Mouse (Mus musculus) hindbrain, embryonic 14.5 days (tissue): ENCODE results near the gene Snd1. TPM values are rescaled to one million over a fixed set of nuclear protein-coding genes. Genes with fewer than 3 reads are reported as not detected.

Experiments
- ATAC-seq: fragments of 200-750 bp; cut with Nextera tagmentation; 2 replicates; pipeline ENCODE4 v1.8.0; 2017; ENCODE audit warnings: moderate number of reproducible peaks, mild to moderate bottlenecking, moderate TSS enrichment, moderate library complexity; ENCODE audit not compliant: low FRiP score
- DNase-seq: peaks from one replicate; pipeline ENCODE4 v3.0.0-alpha.2; 2015; ENCODE audit warnings: low spot score
- H3K27ac ChIP-seq: fragments of 300-500 bp; sonication (generic); 2 replicates; pipeline ENCODE4 v1.5.1; 2014; ENCODE audit warnings: mild to moderate bottlenecking, moderate library complexity
- H3K27me3 ChIP-seq: fragments of 300-500 bp; sonication (generic); 2 replicates; pipeline ENCODE4 v1.6.1; 2014; ENCODE audit warnings: mild to moderate bottlenecking, low read length, mixed read lengths; ENCODE audit not compliant: control insufficient read depth, insufficient read depth
- H3K36me3 ChIP-seq: fragments of 300-500 bp; sonication (generic); replicated peaks from 2 replicates; pipeline ENCODE4 v1.6.1; 2014; ENCODE audit not compliant: control insufficient read depth, insufficient read depth
- H3K4me1 ChIP-seq: fragments of 300-500 bp; sonication (generic); replicated peaks from 2 replicates; pipeline ENCODE4 v1.6.1; 2014; ENCODE audit warnings: antibody characterized with exemption, low read length, mixed read lengths; ENCODE audit not compliant: control insufficient read depth, insufficient read depth
- H3K4me2 ChIP-seq: fragments of 300-500 bp; sonication (generic); replicated peaks from 2 replicates; pipeline ENCODE4 v1.6.1; 2014; ENCODE audit warnings: mild to moderate bottlenecking, moderate library complexity
- H3K4me3 ChIP-seq: fragments of 300-500 bp; sonication (generic); replicated peaks from 2 replicates; pipeline ENCODE4 v1.5.1; 2014; ENCODE audit warnings: mild to moderate bottlenecking, low read length
- H3K9ac ChIP-seq: fragments of 300-500 bp; sonication (generic); 2 replicates; pipeline ENCODE4 v1.6.1; 2014
- H3K9me3 ChIP-seq: fragments of 300-500 bp; sonication (generic); 2 replicates; pipeline ENCODE4 v1.6.1; 2016; ENCODE audit warnings: low read length; ENCODE audit not compliant: control insufficient read depth
- WGBS: fragments of 180-500 bp; shearing (Covaris S2); extraction: QIAGEN DNeasy Blood & Tissue Kit; methylation state at CpG from one replicate; pipeline ENCODE4 v1.1.7; 2014; 5-methylcytosine and 5-hydroxymethylcytosine counted together
- polyA plus RNA-seq: library from polyadenylated mRNA; unstranded; fragments of >200 nt; fragmentation: Nextera tagmentation; extraction: Ambion mirVana; gene quantifications from 2 replicates; pipeline ENCODE4 v1.2.1, GENCODE M21; 2014

The Snd1 gene
- polyA plus RNA-seq, 1 experiment from 2014 or later, result 79.1 TPM

DNA sequence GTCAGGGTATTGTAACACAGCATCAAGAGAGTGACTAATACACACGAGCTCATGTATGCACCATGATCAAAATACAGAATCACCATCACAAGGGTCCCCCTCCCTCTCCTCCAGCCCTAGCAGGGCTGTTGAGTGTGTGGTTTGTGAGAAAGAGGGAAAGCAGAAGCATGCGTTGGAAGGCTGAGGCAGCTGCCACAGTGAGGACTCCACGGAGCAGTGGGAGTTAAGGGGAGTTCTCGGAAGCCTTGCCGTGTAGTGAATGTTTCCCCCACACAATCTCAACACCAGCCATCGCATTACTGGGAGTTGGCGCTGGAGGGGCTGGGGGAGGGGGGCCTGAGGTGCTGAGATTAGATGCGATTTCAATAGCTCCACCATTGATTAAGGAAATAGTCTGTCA, 490.3 kb downstream of the Snd1 start:
- Histone ChIP-seq H3K4me2 (no peak overlapping the region), H3K27me3 (no peaks in the 10 kb centered on the region), H3K4me3 (no peak overlapping the region), H3K36me3 (no peaks in the 10 kb centered on the region), H3K4me1 (peaks cover 7% of the 10 kb centered on the region; the same call in 1 of the 2 replicates), H3K27ac (no peak overlapping the region), H3K9ac (no peak overlapping the region), H3K9me3 (no peaks in the 10 kb centered on the region)
- 67% methylated on average over 8 of the region's 8 CpGs for WGBS
- DNase-seq (no peak), ATAC-seq (no peak)

DNA sequence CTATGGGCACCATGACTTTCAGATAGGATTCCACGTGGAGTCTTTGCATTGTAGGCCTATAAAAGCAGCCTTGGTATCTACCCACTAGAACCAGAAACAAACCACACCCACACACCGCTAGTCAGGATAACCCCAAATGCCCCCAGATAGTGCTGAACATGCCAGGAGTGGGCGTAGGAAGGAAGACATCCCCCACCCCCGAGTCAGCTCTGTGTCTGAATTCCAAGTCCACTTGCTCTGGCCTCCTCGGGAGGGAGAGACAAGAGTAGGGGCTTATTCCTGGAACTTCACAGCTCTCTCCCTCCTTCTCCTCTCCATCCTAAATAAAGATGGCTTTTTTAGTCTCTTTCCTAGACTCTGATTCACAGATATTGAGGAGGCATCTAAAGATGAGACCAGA, 494.7 kb downstream of the Snd1 start:
- Histone ChIP-seq H3K4me1 (no peaks in the 10 kb centered on the region), H3K4me3 (no peak overlapping the region), H3K27me3 (no peaks in the 10 kb centered on the region), H3K9me3 (no peaks in the 10 kb centered on the region), H3K36me3 (no peaks in the 10 kb centered on the region), H3K27ac (no peak overlapping the region), H3K9ac (no peak overlapping the region), H3K4me2 (no peak overlapping the region)
- ATAC-seq, result no peak
- DNase-seq, result no peak
- 77% methylated on average over 5 of the region's 5 CpGs for WGBS

DNA sequence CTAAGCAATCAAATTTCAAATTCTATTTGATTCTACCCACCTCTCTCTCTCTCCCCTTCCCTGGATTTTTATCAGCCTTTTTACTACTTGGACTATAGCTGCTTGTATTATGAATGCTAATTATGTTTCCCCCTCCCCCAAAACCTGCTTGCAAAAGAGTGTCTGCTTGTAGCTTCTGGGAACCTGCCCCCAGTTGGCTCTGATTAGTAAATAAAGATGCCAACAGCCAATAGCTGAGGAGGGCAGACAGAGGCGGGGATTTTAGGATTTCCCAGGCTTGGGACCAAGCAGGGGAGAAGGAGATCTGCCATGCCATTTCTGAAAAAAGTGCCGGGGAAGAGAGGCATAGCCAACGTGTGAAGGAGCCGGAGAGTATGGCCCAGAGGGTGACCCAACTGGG, 495.8 kb downstream of the Snd1 start:
- ATAC-seq (no peak), DNase-seq (no peak)
- Histone ChIP-seq H3K4me2 (no peak overlapping the region), H3K27ac (no peak overlapping the region), H3K4me1 (no peaks in the 10 kb centered on the region), H3K27me3 (no peaks in the 10 kb centered on the region), H3K9me3 (no peaks in the 10 kb centered on the region), H3K9ac (no peak overlapping the region), H3K4me3 (no peak overlapping the region), H3K36me3 (no peaks in the 10 kb centered on the region)
- WGBS, result 39% methylated on average over 4 of the region's 4 CpGs

DNA sequence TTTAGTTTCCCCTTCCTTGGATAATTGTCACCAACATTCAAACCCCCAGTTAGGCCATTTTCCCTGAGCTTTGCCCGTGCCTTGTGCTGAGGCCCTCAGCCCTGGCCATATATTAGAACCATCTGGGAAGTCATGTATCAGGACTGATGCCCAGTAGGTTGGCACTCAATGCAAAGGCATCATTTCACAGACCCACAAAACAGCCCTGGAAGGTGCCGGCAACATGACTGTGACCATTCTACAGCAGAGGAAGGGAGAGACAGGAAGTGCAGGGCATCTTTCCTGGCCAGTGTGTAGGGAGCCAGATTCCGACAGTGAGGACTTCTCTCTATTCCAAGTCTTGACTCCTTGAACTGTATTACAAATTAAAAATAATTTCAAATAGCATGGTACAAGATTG, 499.6 kb downstream of the Snd1 start:
- H3K4me2 ChIP-seq, result no peak overlapping the region
- H3K9ac ChIP-seq, result no peak overlapping the region
- no peaks in the 10 kb centered on the region for H3K9me3 ChIP-seq
- no peaks in the 10 kb centered on the region for H3K4me1 ChIP-seq
- 0 out of 2 replicates have a peak, but pooled peaks cover 4% of the 10 kb centered on the region for H3K27me3 ChIP-seq
- ATAC-seq (no peak), DNase-seq (no peak)
- no peak overlapping the region for H3K27ac ChIP-seq
- H3K4me3 ChIP-seq, result no peak overlapping the region
- H3K36me3 ChIP-seq, result no peaks in the 10 kb centered on the region
- 93% methylated on average over 3 of the region's 3 CpGs for WGBS

DNA sequence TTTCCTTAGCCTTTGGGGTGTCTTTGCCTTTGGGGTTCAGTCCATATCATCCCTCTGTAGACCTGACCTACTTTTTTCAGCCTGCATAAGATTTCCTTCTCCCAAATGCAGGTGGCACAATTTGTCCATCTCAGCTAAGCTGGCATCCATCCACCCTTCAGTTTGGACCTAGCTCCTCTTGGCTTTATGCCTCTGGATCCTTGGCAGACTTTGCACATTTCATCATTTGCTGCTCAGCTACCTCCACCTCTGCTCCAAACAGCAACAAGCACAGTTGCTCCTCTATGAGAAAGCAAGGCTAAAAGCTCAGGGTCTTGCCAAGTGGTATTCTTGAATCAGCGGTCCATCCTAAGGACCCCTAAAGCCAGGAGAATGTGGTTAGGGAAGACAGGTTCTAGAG, 500.2 kb downstream of the Snd1 start:
- Histone ChIP-seq H3K36me3 (no peaks in the 10 kb centered on the region), H3K27me3 (0 out of 2 replicates have a peak, but pooled peaks cover 4% of the 10 kb centered on the region), H3K4me1 (no peaks in the 10 kb centered on the region; the same call in 1 of the 2 replicates), H3K9ac (no peak overlapping the region), H3K9me3 (no peaks in the 10 kb centered on the region), H3K27ac (no peak overlapping the region), H3K4me3 (no peak overlapping the region), H3K4me2 (no peak overlapping the region)
- ATAC-seq, result no peak
- DNase-seq, result peak; percentile 64
- WGBS, result 68% methylated on average over 1 of the region's 1 CpGs

DNA sequence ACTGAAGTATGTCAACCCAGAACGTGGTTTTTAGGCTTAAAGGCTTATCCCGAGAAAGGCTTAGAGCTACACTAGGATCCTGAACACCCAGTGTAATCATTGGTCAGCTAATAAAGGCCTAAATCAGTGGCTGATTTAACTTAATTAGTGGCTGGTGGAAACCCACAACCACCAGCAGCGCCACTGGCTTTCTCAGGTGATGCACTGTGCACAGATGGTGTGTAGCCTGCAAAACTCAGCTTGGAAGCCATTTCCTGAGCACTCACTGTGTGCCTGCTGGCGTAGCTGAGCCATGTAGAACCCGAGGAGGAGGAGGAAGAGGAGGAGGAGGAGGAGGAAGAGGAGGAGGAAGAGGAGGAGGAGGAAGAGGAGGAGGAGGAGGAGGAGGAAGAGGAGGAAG, 503.1 kb downstream of the Snd1 start:
- DNase-seq, result no peak
- Histone ChIP-seq H3K27ac (no peak overlapping the region), H3K4me1 (peaks cover 8% of the 10 kb centered on the region; the same call in 1 of the 2 replicates), H3K4me3 (no peak overlapping the region), H3K27me3 (0 out of 2 replicates have a peak, but pooled peaks cover 4% of the 10 kb centered on the region), H3K36me3 (no peaks in the 10 kb centered on the region), H3K9ac (no peak overlapping the region), H3K9me3 (no peaks in the 10 kb centered on the region), H3K4me2 (no peak overlapping the region)
- 44% methylated on average over 4 of the region's 5 CpGs for WGBS
- ATAC-seq, result no peak

DNA sequence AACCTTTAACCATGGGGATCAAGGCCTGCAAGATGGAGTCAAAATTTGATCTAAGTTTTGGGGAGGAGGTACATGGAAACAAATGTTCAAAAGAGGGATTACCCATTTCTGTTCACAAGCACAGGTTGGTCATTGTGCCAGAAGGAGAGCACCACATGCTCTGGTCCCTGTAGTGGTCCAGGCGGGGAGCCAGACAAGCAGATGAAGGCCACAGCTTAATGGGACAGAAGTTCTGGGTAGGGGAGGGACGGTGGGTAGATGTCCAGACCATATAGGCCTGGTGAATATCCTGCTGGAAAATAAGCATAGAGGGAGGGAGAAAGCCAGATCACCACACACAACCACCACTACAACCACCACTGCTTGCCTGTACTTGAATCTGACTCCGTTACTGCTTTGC, 503.9 kb downstream of the Snd1 start:
- H3K9ac ChIP-seq, result no peak overlapping the region
- 0 out of 2 replicates have a peak, but pooled peaks cover 4% of the 10 kb centered on the region for H3K27me3 ChIP-seq
- no peak overlapping the region for H3K4me2 ChIP-seq
- H3K27ac ChIP-seq, result no peak overlapping the region
- ATAC-seq (no peak), DNase-seq (no peak)
- WGBS, result 89% methylated on average over 3 of the region's 3 CpGs
- no peaks in the 10 kb centered on the region for H3K36me3 ChIP-seq
- H3K4me3 ChIP-seq, result no peak overlapping the region
- peaks cover 8% of the 10 kb centered on the region; the same call in 1 of the 2 replicates for H3K4me1 ChIP-seq
- no peaks in the 10 kb centered on the region for H3K9me3 ChIP-seq

DNA sequence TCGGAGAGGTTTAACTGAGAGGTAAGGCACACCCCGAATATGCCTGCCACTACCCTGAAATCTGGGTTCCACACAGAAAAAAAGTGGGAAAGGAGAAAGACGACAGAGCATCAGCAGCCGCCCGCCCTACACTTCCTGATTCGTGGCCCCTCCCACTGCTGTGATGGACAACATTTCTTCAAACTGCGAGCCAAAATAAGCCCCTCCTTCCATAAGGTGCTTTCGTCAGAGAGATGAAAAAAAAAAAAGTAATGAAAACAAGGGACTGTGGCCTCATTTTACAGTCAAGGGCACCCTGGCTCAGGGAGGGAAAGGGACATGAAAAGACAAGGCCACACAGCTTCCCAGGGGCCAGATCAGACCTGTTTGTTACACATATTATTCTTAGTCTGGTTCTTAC, 504.6 kb downstream of the Snd1 start:
- Histone ChIP-seq H3K27ac (no peak overlapping the region), H3K4me3 (no peak overlapping the region), H3K4me2 (0 out of 2 replicates have a peak overlapping the region, but pooled peaks have one; percentile 94), H3K4me1 (peaks cover 8% of the 10 kb centered on the region; the same call in 1 of the 2 replicates), H3K9ac (no peak overlapping the region), H3K36me3 (no peaks in the 10 kb centered on the region), H3K9me3 (no peaks in the 10 kb centered on the region), H3K27me3 (0 out of 2 replicates have a peak, but pooled peaks cover 4% of the 10 kb centered on the region)
- DNase-seq (no peak), ATAC-seq (no peak)
- 67% methylated on average over 8 of the region's 8 CpGs for WGBS

DNA sequence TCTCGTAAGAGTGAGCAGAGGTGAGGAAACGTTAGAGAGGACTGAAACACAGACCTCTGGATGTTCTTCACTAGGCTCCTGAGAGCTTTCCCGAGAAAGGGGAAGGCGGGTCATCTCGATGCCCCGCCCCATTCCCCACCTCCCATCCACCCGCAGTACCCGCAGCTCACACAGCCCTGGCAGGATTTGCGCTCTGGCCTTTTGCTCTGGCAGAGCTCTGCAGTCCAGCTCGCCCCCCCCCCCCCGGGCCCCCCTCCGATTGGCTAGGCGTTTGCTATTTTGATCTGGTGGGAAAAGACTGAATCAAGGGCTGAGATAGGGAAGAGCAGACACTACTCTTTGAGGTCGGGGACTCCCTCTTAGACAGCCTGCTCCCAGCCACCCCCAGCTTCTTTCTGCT, 505.3 kb downstream of the Snd1 start:
- Histone ChIP-seq H3K9me3 (no peaks in the 10 kb centered on the region), H3K27ac (peak overlapping the region; percentile 85), H3K27me3 (0 out of 2 replicates have a peak, but pooled peaks cover 4% of the 10 kb centered on the region), H3K4me2 (peak overlapping the region; percentile 94), H3K9ac (peak overlapping the region; percentile 88), H3K36me3 (no peaks in the 10 kb centered on the region), H3K4me3 (peak overlapping the region; percentile 43), H3K4me1 (peaks cover 8% of the 10 kb centered on the region; the same call in 1 of the 2 replicates)
- DNase-seq (peak; percentile 37), ATAC-seq (peak; percentile 61)
- WGBS, result 2% methylated on average over 14 of the region's 14 CpGs
